In the genomic region with DNA sequence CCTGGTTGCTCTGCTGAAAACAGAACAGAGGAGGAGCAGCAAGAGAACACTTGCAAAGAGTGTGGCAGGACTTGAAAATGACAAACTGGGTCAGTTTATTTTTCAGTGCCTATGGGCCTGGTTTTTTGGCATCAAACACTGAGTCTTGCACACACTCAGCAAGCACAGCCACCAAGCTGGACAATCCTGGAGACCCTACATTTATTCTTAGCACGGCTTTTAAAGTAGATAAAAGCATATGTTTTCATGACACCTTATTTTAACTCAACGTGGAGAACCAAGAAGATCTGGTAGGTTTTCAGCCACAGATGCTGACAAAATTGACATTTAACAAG, we compare ENCODE assay signal across 15 mouse cellular contexts. TPM values are rescaled to one million over a fixed set of nuclear protein-coding genes. Genes with fewer than 3 reads are reported as not detected.
DNase-seq lines count a peak whose midpoint lies in the region; ATAC-seq and TF ChIP-seq lines count a peak whose summit lies in the region.
"Had no signal": no experiment of that assay in that cellular context is flagged by ENCODE, and none has a peak within 500 bp of the region (broad histone marks: within the 10 kb centered on the region; RNA-seq: fewer than 3 reads in every experiment).

No protein-coding gene starts in this region.

- TF ChIP-seq CTCF in heart, postnatal 0 days (IDR thresholded peaks at IDR 0.05; ENCODE audit: low read depth): no peak
- no peak for TF ChIP-seq CTCF in small intestine, adult 2 months (IDR thresholded peaks at IDR 0.05; ENCODE audit: extremely low read depth, insufficient read length, insufficient replicate concordance, low read depth, low read length)

- H3K27ac ChIP-seq in embryonic facial prominence, embryonic 15.5 days (replicated peaks): peak overlapping the region; percentile 71
- no peak overlapping the region for H3K27ac ChIP-seq in embryonic facial prominence, embryonic 10.5 days (replicated peaks)
- H3K27ac ChIP-seq in heart, postnatal 0 days (ENCODE audit: low read depth): peak overlapping the region; percentile 80
- H3K27ac ChIP-seq in neural tube, embryonic 15.5 days (replicated peaks): 0 out of 2 replicates have a peak overlapping the region, but pooled peaks have one; percentile 3
- peak overlapping the region; percentile 72 for H3K27ac ChIP-seq in small intestine, adult 2 months (ENCODE audit: insufficient read depth, low read depth, low read length)
- no peak overlapping the region for H3K27ac ChIP-seq in forebrain, embryonic 15.5 days (replicated peaks)
- H3K27ac ChIP-seq: midbrain, embryonic 10.5 days had no signal

- no peak for ATAC-seq in embryonic facial prominence, embryonic 15.5 days (ENCODE audit: insufficient number of reproducible peaks, low FRiP score, low TSS enrichment, low read depth)
- ATAC-seq in heart, postnatal 0 days (ENCODE audit: insufficient read depth, low read depth): no peak
- no peak for ATAC-seq in neural tube, embryonic 15.5 days (ENCODE audit: low FRiP score)
- no peak for ATAC-seq in forebrain, embryonic 15.5 days (replicated peaks)

- no peak overlapping the region for H3K4me2 ChIP-seq in embryonic facial prominence, embryonic 15.5 days (replicated peaks)
- peak overlapping the region; percentile 41 for H3K4me2 ChIP-seq in heart, postnatal 0 days (ENCODE audit: low read depth, low read length)
- no peak overlapping the region for H3K4me2 ChIP-seq in neural tube, embryonic 15.5 days
- no peak overlapping the region for H3K4me2 ChIP-seq in forebrain, embryonic 15.5 days (replicated peaks)
- H3K4me2 ChIP-seq: embryonic facial prominence, embryonic 13.5 days had no signal

- no peak for DNase-seq in embryonic facial prominence, embryonic 10.5 days (ENCODE audit: low spot score)
- no peak for DNase-seq in heart, postnatal 0 days (ENCODE audit: low spot score)
- no peak for DNase-seq in heart, postnatal 4 days
- DNase-seq in neural tube, embryonic 10.5 days (ENCODE audit: extremely low spot score, low spot score): no peak
- DNase-seq: cerebellum, adult 9-11 months; kidney, postnatal 14 days; lung, adult 18-20 months; retina, postnatal 1 day; thymus, postnatal 36 days had no signal

- no peaks in the 10 kb centered on the region for H3K9me3 ChIP-seq in embryonic facial prominence, embryonic 15.5 days (replicated peaks)
- no peaks in the 10 kb centered on the region for H3K9me3 ChIP-seq in embryonic facial prominence, embryonic 10.5 days
- no peaks in the 10 kb centered on the region for H3K9me3 ChIP-seq in heart, postnatal 0 days (replicated peaks; ENCODE audit: control insufficient read depth, low read length)
- no peaks in the 10 kb centered on the region for H3K9me3 ChIP-seq in neural tube, embryonic 15.5 days (replicated peaks)
- no peaks in the 10 kb centered on the region for H3K9me3 ChIP-seq in forebrain, embryonic 15.5 days
- H3K9me3 ChIP-seq: embryonic facial prominence, embryonic 13.5 days; midbrain, embryonic 10.5 days had no signal

- no peak overlapping the region for H3K4me3 ChIP-seq in embryonic facial prominence, embryonic 15.5 days (replicated peaks)
- no peak overlapping the region for H3K4me3 ChIP-seq in embryonic facial prominence, embryonic 10.5 days
- no peak overlapping the region for H3K4me3 ChIP-seq in heart, postnatal 0 days (ENCODE audit: low read depth, low read length)
- no peak overlapping the region for H3K4me3 ChIP-seq in neural tube, embryonic 15.5 days (replicated peaks)
- no peak overlapping the region for H3K4me3 ChIP-seq in small intestine, adult 2 months (ENCODE audit: low read depth, low read length)
- H3K4me3 ChIP-seq in forebrain, embryonic 15.5 days: no peak overlapping the region
- H3K4me3 ChIP-seq: embryonic facial prominence, embryonic 13.5 days; midbrain, embryonic 10.5 days had no signal

- TF ChIP-seq EP300 in heart, postnatal 0 days (IDR thresholded peaks at IDR 0.05; ENCODE audit: low read depth): no peak

- H3K36me3 ChIP-seq in embryonic facial prominence, embryonic 15.5 days: no peaks in the 10 kb centered on the region
- H3K36me3 ChIP-seq in embryonic facial prominence, embryonic 10.5 days (replicated peaks): peaks cover 23% of the 10 kb centered on the region
- H3K36me3 ChIP-seq in heart, postnatal 0 days (replicated peaks; ENCODE audit: control insufficient read depth, insufficient read depth, low read length): no peaks in the 10 kb centered on the region
- H3K36me3 ChIP-seq in neural tube, embryonic 15.5 days: no peaks in the 10 kb centered on the region
- H3K36me3 ChIP-seq in small intestine, adult 2 months (ENCODE audit: control insufficient read depth, insufficient read depth, low read length): no peaks in the 10 kb centered on the region
- H3K36me3 ChIP-seq in forebrain, embryonic 15.5 days: no peaks in the 10 kb centered on the region
- H3K36me3 ChIP-seq: embryonic facial prominence, embryonic 13.5 days had no signal

- no peak overlapping the region for H3K9ac ChIP-seq in embryonic facial prominence, embryonic 15.5 days
- H3K9ac ChIP-seq in heart, postnatal 0 days (replicated peaks; ENCODE audit: low read depth, low read length): no peak overlapping the region; the same call in 1 of the 2 replicates
- no peak overlapping the region for H3K9ac ChIP-seq in neural tube, embryonic 15.5 days (replicated peaks)
- no peak overlapping the region for H3K9ac ChIP-seq in forebrain, embryonic 15.5 days (replicated peaks)
- H3K9ac ChIP-seq: embryonic facial prominence, embryonic 13.5 days had no signal

- 78% methylated on average over 2 of the region's 2 CpGs for WGBS in embryonic facial prominence, embryonic 15.5 days
- 89% methylated on average over 2 of the region's 2 CpGs for WGBS in embryonic facial prominence, embryonic 10.5 days
- WGBS in heart, postnatal 0 days: 15% methylated on average over 2 of the region's 2 CpGs
- WGBS in neural tube, embryonic 15.5 days: 87% methylated on average over 2 of the region's 2 CpGs
- WGBS in small intestine, adult 2 months: 72% methylated on average over 2 of the region's 2 CpGs
- WGBS in forebrain, embryonic 15.5 days: 87% methylated on average over 2 of the region's 2 CpGs

- no peaks in the 10 kb centered on the region for H3K27me3 ChIP-seq in embryonic facial prominence, embryonic 15.5 days
- H3K27me3 ChIP-seq in embryonic facial prominence, embryonic 10.5 days (replicated peaks; ENCODE audit: low read depth, poor library complexity, severe bottlenecking): no peaks in the 10 kb centered on the region
- H3K27me3 ChIP-seq in heart, postnatal 0 days (ENCODE audit: control insufficient read depth, insufficient read depth, low read length): no peaks in the 10 kb centered on the region
- no peaks in the 10 kb centered on the region for H3K27me3 ChIP-seq in neural tube, embryonic 15.5 days (replicated peaks)
- no peaks in the 10 kb centered on the region for H3K27me3 ChIP-seq in small intestine, adult 2 months (ENCODE audit: control insufficient read depth, insufficient read depth, low read length)
- H3K27me3 ChIP-seq in forebrain, embryonic 15.5 days: no peaks in the 10 kb centered on the region
- H3K27me3 ChIP-seq: embryonic facial prominence, embryonic 13.5 days had no signal

- TF ChIP-seq POLR2A in small intestine, adult 2 months (IDR thresholded peaks at IDR 0.05; ENCODE audit: low read depth, low read length): no peak

- peaks cover 14% of the 10 kb centered on the region; the same call in 1 of the 2 replicates for H3K4me1 ChIP-seq in embryonic facial prominence, embryonic 15.5 days
- peaks cover 10% of the 10 kb centered on the region; the same call in 1 of the 2 replicates for H3K4me1 ChIP-seq in embryonic facial prominence, embryonic 10.5 days
- peaks cover 60% of the 10 kb centered on the region for H3K4me1 ChIP-seq in heart, postnatal 0 days (ENCODE audit: control insufficient read depth, insufficient read depth)
- H3K4me1 ChIP-seq in neural tube, embryonic 15.5 days: peaks cover 35% of the 10 kb centered on the region
- H3K4me1 ChIP-seq in small intestine, adult 2 months (ENCODE audit: control insufficient read depth, insufficient read depth, insufficient read length, low read length): peaks cover 12% of the 10 kb centered on the region; the same call in 1 of the 2 replicates
- H3K4me1 ChIP-seq in forebrain, embryonic 15.5 days: peaks cover 16% of the 10 kb centered on the region

RNA-seq across cellular contexts. Expression of a gene that starts 11.1 kb away (rescaled TPM):
- 67.7 and 68.7 TPM in 2 replicates for polyA plus RNA-seq in embryonic facial prominence, embryonic 15.5 days (2015; fragmentation: Nextera tagmentation; extraction: Ambion mirVana)
- 144 and 160 TPM in 2 replicates for polyA plus RNA-seq in embryonic facial prominence, embryonic 10.5 days (2016; fragmentation: Nextera tagmentation; extraction: Ambion mirVana)
- total RNA-seq in heart, postnatal 0 days (2014; rRNA removed; ENCODE audit: low replicate concordance): 53.6 and 88.5 TPM in 2 replicates
- polyA plus RNA-seq in heart, postnatal 0 days (2015; fragmentation: Nextera tagmentation; extraction: Ambion mirVana): 44.4 and 50.2 TPM in 2 replicates
- total RNA-seq in heart, postnatal 4 days (2021): 10 to 100 TPM; 44.3 to 47.1 TPM
- polyA plus RNA-seq in neural tube, embryonic 15.5 days (2015; fragmentation: Nextera tagmentation; extraction: Ambion mirVana): 120 and 130 TPM in 2 replicates
- polyA plus RNA-seq in small intestine, adult 2 months (2012; rRNA removed): 23.2 and 69.2 TPM in 2 replicates
- polyA plus RNA-seq in forebrain, embryonic 15.5 days (2015; fragmentation: Nextera tagmentation; extraction: Ambion mirVana): 188 and 196 TPM in 2 replicates

Comparison
In these comparisons a context has a peak if more than half of its experiments do, and no peak if none do; other contexts are left out.
1. H3K27ac ChIP-seq: peak in embryonic facial prominence, embryonic 15.5 days (single experiment), heart, postnatal 0 days (single experiment), neural tube, embryonic 15.5 days (single experiment) and small intestine, adult 2 months (single experiment); none in embryonic facial prominence, embryonic 10.5 days (single experiment) and forebrain, embryonic 15.5 days (single experiment).